Mouse (Mus musculus) liver, adult 2 months (tissue): ENCODE results near the gene Ptprn2.

Experiments
- CTCF ChIP-seq: fragments of 200-500 bp; IDR thresholded peaks from 2 replicates; pipeline ENCODE4 v1.5.1; 2011; ENCODE audit warnings: low read depth, low read length, control low read depth
- POLR2A ChIP-seq: fragments of 200-500 bp; IDR thresholded peaks from 2 replicates; pipeline ENCODE4 v1.6.1; 2011; ENCODE audit warnings: low read length, control low read depth; ENCODE audit not compliant: insufficient read depth; ENCODE audit errors: extremely low read depth

GRCm38 (mm10) chr12:116590076-116590475, 104.6 kb downstream of the Ptprn2 start:
- no peak for TF ChIP-seq POLR2A
- no peak for TF ChIP-seq CTCF
